Mouse (Mus musculus) E14TG2a.4 (cell line): ENCODE results near the gene M6pr.

ENCODE experiments used
- CTCF ChIP-seq: conservative IDR thresholded peaks from 2 replicates; pipeline ENCODE4 v1.5.1; 2014; ENCODE audit warnings: low read length
- POU5F1 ChIP-seq: IDR thresholded peaks from 2 replicates; pipeline ENCODE4 v1.6.1; 2014; ENCODE audit warnings: low read length, borderline replicate concordance

- no peak for TF ChIP-seq CTCF
- no peak for TF ChIP-seq POU5F1
These were observed 6.4 kb upstream of the M6pr start for GRCm38 (mm10) chr6:122302121-122302520.
